Mouse (Mus musculus) ES-E14 (cell line): Measurements from ENCODE around the gene Fam122a. TPM values are rescaled to one million over a fixed set of nuclear protein-coding genes. Genes with fewer than 3 reads are reported as not detected.

Experiments used
- DNase-seq: peaks from one replicate; pipeline ENCODE4 v3.0.0-alpha.2; 2013; ENCODE audit warnings: low read depth, low spot score
- H3K27ac ChIP-seq: 2 replicates; pipeline ENCODE4 v1.5.1; 2012; ENCODE audit warnings: low read depth, mild to moderate bottlenecking, low read length, moderate library complexity, mixed read lengths; ENCODE audit not compliant: poor library complexity, insufficient read depth, severe bottlenecking
- H3K36me3 ChIP-seq: 2 replicates; pipeline ENCODE4 v1.6.1; 2012; ENCODE audit warnings: mild to moderate bottlenecking, low read length, moderate library complexity, mixed read lengths; ENCODE audit not compliant: control insufficient read depth, poor library complexity, insufficient read depth, severe bottlenecking
- H3K4me1 ChIP-seq, 2 experiments: fragments of 150-350 bp in 1 of 2; sonication (generic) in 1 of 2; 2 replicates each; pipeline ENCODE4 v1.6.1; 2012; ENCODE audit warnings: low read length in 2 of 2, mild to moderate bottlenecking in 1 of 2, mixed read lengths in 1 of 2; ENCODE audit not compliant: control insufficient read depth in 2 of 2, insufficient read depth in 2 of 2, poor library complexity in 1 of 2
- H3K4me3 ChIP-seq, 2 experiments: fragments of 150-350 bp in 1 of 2; sonication (generic) in 1 of 2; 2 replicates each; pipeline ENCODE4 v1.5.1; 2012; ENCODE audit warnings: low read length in 2 of 2, low read depth in 1 of 2, mild to moderate bottlenecking in 1 of 2, mixed read lengths in 1 of 2; ENCODE audit not compliant: insufficient read depth in 1 of 2, poor library complexity in 1 of 2, severe bottlenecking in 1 of 2
- H3K9ac ChIP-seq: 2 replicates; pipeline ENCODE4 v1.6.1; 2012; ENCODE audit warnings: low read depth, mild to moderate bottlenecking, low read length, mixed read lengths; ENCODE audit not compliant: poor library complexity, insufficient read depth, severe bottlenecking
- H3K9me3 ChIP-seq: fragments of 150-350 bp; sonication (generic); 2 replicates; pipeline ENCODE4 v1.6.1; 2012; ENCODE audit warnings: low read depth, mild to moderate bottlenecking, low read length; ENCODE audit not compliant: control insufficient read depth, insufficient read depth
- CHD2 ChIP-seq: IDR thresholded peaks from 2 replicates; pipeline ENCODE4 v1.6.1; 2014; ENCODE audit warnings: mild to moderate bottlenecking, low read depth, low read length, inconsistent platforms
- HCFC1 ChIP-seq: IDR thresholded peaks from 2 replicates; pipeline ENCODE4 v1.6.1; 2012; ENCODE audit warnings: low read length, inconsistent platforms, borderline replicate concordance; ENCODE audit not compliant: insufficient read depth
- MAFK ChIP-seq: IDR thresholded peaks from 2 replicates; pipeline ENCODE4 v1.6.1; 2014; ENCODE audit warnings: mild to moderate bottlenecking, low read depth, low read length, inconsistent platforms; ENCODE audit not compliant: insufficient read depth
- ZC3H11A ChIP-seq: IDR thresholded peaks from 2 replicates; pipeline ENCODE4 v1.6.1; 2012; ENCODE audit warnings: low read depth, mild to moderate bottlenecking, inconsistent platforms, low read length, borderline replicate concordance
- ZNF384 ChIP-seq: IDR thresholded peaks from 2 replicates; pipeline ENCODE4 v1.6.1; 2012; ENCODE audit warnings: low read depth, low read length, inconsistent platforms
- in situ Hi-C, 2 experiments: fragments of 600-800 bp; cut with MboI; formaldehyde crosslinking; loops; one replicate each; pipeline ENCODE4 v1.15.1; 2025; ENCODE audit warnings: low sequenced_read_pairs in 2 of 2, inconsistent platforms in 1 of 2; ENCODE audit not compliant: unreplicated experiment in 2 of 2
- total RNA-seq: library from RNA; depleted of rRNA; stranded (reverse); fragments of 300-350 nt; gene quantifications from 2 replicates; pipeline ENCODE4 v1.2.3, GENCODE M21; 2012; rRNA removed

Gene Fam122a
- total RNA-seq, 1 experiment: 2.4 TPM

- Histone ChIP-seq H3K4me3 (no peak overlapping the region), H3K9ac (no peak overlapping the region), H3K9me3 (no peaks in the 10 kb centered on the region), H3K36me3 (no peaks in the 10 kb centered on the region), H3K27ac (no peak overlapping the region), H3K4me1 (no peaks in the 10 kb centered on the region)
- no peak for DNase-seq
- TF ChIP-seq ZNF384 (no peak), CHD2 (no peak), HCFC1 (no peak), ZC3H11A (no peak), MAFK (no peak)
- in situ Hi-C loops: no loop called here
Observed at GRCm38 (mm10) chr19:24431381-24431780, 45.8 kb downstream of the Fam122a start.

GRCm38 (mm10) chr19:24428011-24428410 lies 49.1 kb downstream of the Fam122a start:
- Histone ChIP-seq H3K27ac (no peak overlapping the region), H3K36me3 (no peaks in the 10 kb centered on the region), H3K4me3 (no peak overlapping the region), H3K9ac (no peak overlapping the region), H3K4me1 (no peaks in the 10 kb centered on the region), H3K9me3 (no peaks in the 10 kb centered on the region)
- TF ChIP-seq MAFK (no peak), ZC3H11A (no peak), HCFC1 (no peak), ZNF384 (no peak), CHD2 (no peak)
- no peak for DNase-seq
- in situ Hi-C loops: no loop called here

- Histone ChIP-seq H3K9me3 (no peaks in the 10 kb centered on the region), H3K27ac (no peak overlapping the region), H3K4me1 (no peaks in the 10 kb centered on the region), H3K36me3 (no peaks in the 10 kb centered on the region), H3K9ac (no peak overlapping the region), H3K4me3 (no peak overlapping the region)
- no peak for TF ChIP-seq HCFC1
- no peak for TF ChIP-seq MAFK
- no peak for TF ChIP-seq ZNF384
- TF ChIP-seq ZC3H11A: no peak
- no peak for TF ChIP-seq CHD2
- DNase-seq: no peak
- in situ Hi-C loops: no loop called here
Observed at GRCm38 (mm10) chr19:24427258-24427657, 49.9 kb downstream of the Fam122a start.

- DNase-seq: no peak
- in situ Hi-C loops: no loop called here
- H3K36me3 ChIP-seq: no peaks in the 10 kb centered on the region
- H3K9ac ChIP-seq: no peak overlapping the region
- no peaks in the 10 kb centered on the region for H3K9me3 ChIP-seq
- no peak overlapping the region for H3K4me3 ChIP-seq
- no peak for TF ChIP-seq HCFC1
- TF ChIP-seq ZC3H11A: no peak
- no peak for TF ChIP-seq MAFK
- TF ChIP-seq CHD2: no peak
- TF ChIP-seq ZNF384: no peak
- no peak overlapping the region for H3K27ac ChIP-seq
- H3K4me1 ChIP-seq: no peaks in the 10 kb centered on the region
Observed at GRCm38 (mm10) chr19:24426759-24427181, 50.4 kb downstream of the Fam122a start.

Other genes starting within 250 kb of the Fam122a start
- 10.9 and 16.4 TPM in 2 replicates for gene Fxn, start 196.8 kb downstream of the Fam122a start, total RNA-seq
- 1.8 and 2.1 TPM in 2 replicates for gene Pip5k1b, start 78.5 kb upstream of the Fam122a start, total RNA-seq
- 0.22 and 0.42 TPM in 2 replicates for gene Tmem252, start 196.7 kb upstream of the Fam122a start, total RNA-seq